Mouse (Mus musculus): ENCODE results near the gene Map3k14. TPM values are rescaled to one million over a fixed set of nuclear protein-coding genes. Genes with fewer than 3 reads are reported as not detected.
"Not testable (repeated sequence)": the region's sequence is repeated elsewhere in the genome, so short reads cannot be mapped to it uniquely, and the experiment has no call there.

Map3k14 gene
- polyA plus RNA-seq, 1 experiment from 2014 or later = 4.8 TPM

DNA sequence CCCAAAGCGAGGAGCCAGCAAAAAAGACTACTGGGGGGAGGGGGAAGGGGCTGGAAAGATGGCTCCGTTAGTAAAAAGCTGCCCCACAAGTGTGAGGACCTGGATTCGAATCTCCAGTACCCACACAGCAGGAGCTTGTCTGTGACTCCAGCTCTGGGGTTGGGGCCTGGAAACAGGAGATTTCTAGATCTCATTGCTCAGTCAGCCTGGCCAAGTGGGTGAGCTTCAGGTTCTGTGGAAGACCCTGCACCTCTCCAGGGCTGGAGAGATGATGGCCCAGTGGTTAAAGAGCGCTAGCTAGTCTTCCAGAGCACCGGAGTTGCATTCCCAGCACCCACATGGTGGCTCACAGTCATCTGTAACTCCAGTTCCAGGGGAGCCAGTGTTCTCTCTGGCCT lies 25.6 kb upstream of the Map3k14 start:
- ATAC-seq (ENCODE audit: low FRiP score, low read depth) = no peak
- WGBS = 77% methylated on average over 5 of the region's 5 CpGs
- no peak overlapping the region for H3K9ac ChIP-seq

DNA sequence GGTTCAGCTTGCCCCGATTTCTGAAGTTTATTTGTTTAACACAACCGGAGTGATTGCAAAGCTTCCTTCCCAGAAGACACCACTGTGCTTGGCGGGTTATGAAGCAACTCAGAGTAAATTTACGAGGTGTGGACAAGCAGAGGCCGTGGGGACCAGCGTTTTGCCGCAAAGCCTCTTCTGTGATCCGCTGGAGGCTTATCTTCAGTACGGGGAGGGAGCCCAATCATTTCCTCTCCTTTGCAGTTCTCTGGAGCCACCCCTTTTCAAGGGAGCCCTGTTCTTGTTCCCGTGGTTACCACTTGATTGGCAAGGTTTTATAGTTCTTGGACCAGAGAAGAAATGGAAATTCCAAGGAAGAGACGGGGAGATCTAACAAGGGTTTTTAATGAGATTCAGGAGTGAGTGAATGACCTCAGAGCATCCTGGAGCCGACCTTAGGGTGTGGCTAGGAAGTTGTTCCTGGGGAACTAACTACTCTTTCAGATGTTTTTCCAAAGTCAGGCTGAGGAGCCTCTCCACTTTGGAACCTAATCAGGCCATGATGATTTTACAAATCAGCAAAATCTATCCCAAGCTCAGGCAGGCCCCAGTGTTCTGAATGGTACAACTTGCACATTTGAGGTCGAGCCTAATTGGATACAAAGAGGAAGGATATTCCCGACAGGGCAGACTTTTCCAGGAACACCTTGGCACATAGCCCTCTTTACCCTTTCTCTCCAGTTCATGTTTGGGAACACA lies 25.0 kb upstream of the Map3k14 start:
- 29% methylated on average over 14 of the region's 14 CpGs for WGBS
- ATAC-seq (ENCODE audit: low FRiP score, low read depth) = no peak
- Histone ChIP-seq H3K36me3 (no peaks in the 10 kb centered on the region), H3K4me1 (replicated peaks) (peaks cover 12% of the 10 kb centered on the region), H3K4me3 (no peak overlapping the region), H3K4me2 (no peak overlapping the region), H3K9me3 (no peaks in the 10 kb centered on the region), H3K27ac (replicated peaks) (no peak overlapping the region), H3K9ac (no peak overlapping the region), H3K27me3 (no peaks in the 10 kb centered on the region)

More for the DNA sequence above, 25.6 kb upstream of the Map3k14 start:
- Histone ChIP-seq H3K9me3 (no peaks in the 10 kb centered on the region), H3K27me3 (no peaks in the 10 kb centered on the region), H3K36me3 (no peaks in the 10 kb centered on the region), H3K27ac (replicated peaks) (no peak overlapping the region), H3K4me2 (no peak overlapping the region), H3K4me1 (replicated peaks) (peaks cover 12% of the 10 kb centered on the region), H3K4me3 (no peak overlapping the region)

DNA sequence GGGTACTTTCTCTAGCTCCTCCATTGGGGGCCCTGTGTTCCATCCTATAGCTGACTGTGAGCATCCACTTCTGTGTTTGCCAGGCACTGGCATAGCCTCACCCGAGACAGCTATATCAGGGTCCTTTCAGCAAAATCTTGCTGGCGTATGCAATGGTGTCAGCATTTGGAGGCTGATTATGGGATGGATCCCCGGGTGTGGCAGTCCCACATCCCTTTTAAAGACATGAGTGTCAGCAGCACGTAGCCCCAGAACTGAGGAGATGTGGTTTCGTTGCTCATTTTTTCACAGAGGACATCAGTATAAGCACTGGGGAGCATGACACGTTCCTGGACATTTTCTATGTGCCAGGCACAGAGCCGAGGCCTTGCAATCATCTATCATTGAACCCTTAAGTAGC lies 23.6 kb upstream of the Map3k14 start:
- 92% methylated on average over 7 of the region's 7 CpGs for WGBS
- not testable (repeated sequence) for H3K27me3 ChIP-seq; H3K9me3 ChIP-seq; H3K9ac ChIP-seq; ATAC-seq (ENCODE audit: low FRiP score, low read depth); H3K27ac ChIP-seq (replicated peaks); H3K4me2 ChIP-seq; H3K36me3 ChIP-seq; H3K4me3 ChIP-seq
- H3K4me1 ChIP-seq (replicated peaks) = peaks cover 12% of the 10 kb centered on the region

DNA sequence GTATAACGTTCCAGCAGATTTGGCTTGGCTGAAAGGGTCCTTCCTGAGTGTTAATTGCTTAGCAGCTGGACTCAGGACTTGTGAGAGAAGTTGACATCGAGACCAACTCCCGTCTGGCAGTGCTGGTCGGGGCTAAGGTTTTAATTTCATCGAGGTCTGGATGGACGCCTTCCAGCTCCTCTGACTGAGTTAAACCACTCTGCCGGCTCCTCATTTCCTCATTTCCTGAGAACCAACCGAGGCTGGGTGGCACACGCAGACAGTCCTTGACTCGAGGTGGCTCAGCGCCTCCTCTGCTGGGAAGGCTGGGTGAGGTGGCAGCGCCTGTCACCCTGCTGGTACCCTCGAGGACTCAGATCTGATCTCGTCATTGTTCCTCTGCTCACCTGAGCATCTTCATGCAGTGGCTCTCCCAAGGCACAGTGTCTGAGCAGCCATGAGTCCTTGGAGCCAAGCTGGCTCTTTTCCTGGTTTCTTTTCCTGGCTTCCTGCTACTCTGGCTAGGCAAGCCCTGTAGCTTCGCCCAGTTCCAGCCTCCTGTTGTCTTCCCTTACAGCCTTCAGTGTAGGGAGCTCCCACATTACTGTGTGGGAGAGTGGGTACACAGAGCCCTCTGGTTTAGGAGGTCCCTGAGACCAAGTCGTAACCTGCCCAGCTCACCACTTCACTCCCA lies 21.2 kb upstream of the Map3k14 start:
- no peaks in the 10 kb centered on the region for H3K9me3 ChIP-seq
- 78% methylated on average over 16 of the region's 16 CpGs for WGBS
- H3K9ac ChIP-seq = no peak overlapping the region
- no peaks in the 10 kb centered on the region for H3K36me3 ChIP-seq
- H3K4me1 ChIP-seq (replicated peaks) = peaks cover 12% of the 10 kb centered on the region
- H3K4me2 ChIP-seq = no peak overlapping the region
- H3K4me3 ChIP-seq = no peak overlapping the region
- ATAC-seq (ENCODE audit: low FRiP score, low read depth) = no peak
- H3K27me3 ChIP-seq = no peaks in the 10 kb centered on the region
- no peak overlapping the region for H3K27ac ChIP-seq (replicated peaks)

GRCm38 (mm10) chr11:103286910-103287309 lies 19.6 kb upstream of the Map3k14 start:
- Histone ChIP-seq H3K9me3 (no peaks in the 10 kb centered on the region), H3K27me3 (no peaks in the 10 kb centered on the region), H3K4me3 (no peak overlapping the region), H3K27ac (replicated peaks) (no peak overlapping the region), H3K4me1 (replicated peaks) (peaks cover 2% of the 10 kb centered on the region; the same call in 1 of the 2 replicates), H3K9ac (no peak overlapping the region), H3K36me3 (no peaks in the 10 kb centered on the region), H3K4me2 (no peak overlapping the region)
- WGBS = 94% methylated on average over 5 of the region's 5 CpGs
- ATAC-seq (ENCODE audit: low FRiP score, low read depth) = no peak

DNA sequence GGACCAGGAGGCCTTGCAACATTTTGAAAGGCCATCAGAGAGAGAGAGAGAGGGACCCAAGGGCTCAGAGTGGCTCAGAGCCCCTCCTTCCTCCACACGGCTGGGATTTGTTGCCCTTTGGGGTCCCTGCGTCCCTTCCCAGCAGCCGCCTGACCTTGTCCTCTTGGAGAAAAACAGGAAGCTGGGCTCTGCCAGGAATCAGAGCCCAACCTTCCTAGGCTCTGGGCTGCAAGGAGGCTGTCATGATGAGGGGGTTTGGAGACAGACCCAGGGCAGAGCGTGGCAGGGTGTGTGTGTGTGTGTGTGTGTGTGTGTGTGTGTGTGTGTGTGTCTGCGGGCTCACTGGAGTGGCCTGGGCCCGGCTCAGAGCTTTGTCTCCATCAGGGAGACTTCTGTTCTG lies 18.7 kb upstream of the Map3k14 start:
- 51% methylated on average over 6 of the region's 6 CpGs for WGBS
- no peak overlapping the region for H3K4me3 ChIP-seq
- no peak overlapping the region for H3K4me2 ChIP-seq
- H3K27ac ChIP-seq (replicated peaks) = no peak overlapping the region
- no peak for ATAC-seq (ENCODE audit: low FRiP score, low read depth)
- H3K4me1 ChIP-seq (replicated peaks) = no peaks in the 10 kb centered on the region
- no peak overlapping the region for H3K9ac ChIP-seq
- no peaks in the 10 kb centered on the region for H3K36me3 ChIP-seq
- H3K27me3 ChIP-seq = no peaks in the 10 kb centered on the region
- H3K9me3 ChIP-seq = no peaks in the 10 kb centered on the region

DNA sequence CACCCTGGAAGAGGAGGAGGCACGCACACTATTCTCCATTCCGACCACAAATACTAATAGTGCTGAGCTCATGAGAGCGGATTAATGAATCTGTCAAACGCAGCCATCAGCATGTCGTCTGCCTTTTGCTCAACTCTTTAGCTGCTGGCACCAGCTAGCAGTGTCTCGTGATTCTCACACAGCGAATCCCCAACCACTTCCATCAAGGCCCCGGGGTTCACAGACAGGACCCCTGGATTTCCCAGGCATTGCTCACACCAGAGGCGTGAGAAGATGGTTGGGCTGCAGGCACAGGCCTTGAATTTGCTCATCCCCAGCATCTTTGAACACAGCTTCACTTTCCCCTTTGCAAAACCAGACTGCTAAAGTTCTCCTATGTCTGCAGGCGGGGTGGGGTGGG lies 18.0 kb upstream of the Map3k14 start:
- H3K27me3 ChIP-seq = no peaks in the 10 kb centered on the region
- H3K4me3 ChIP-seq = no peak overlapping the region
- no peak overlapping the region for H3K9ac ChIP-seq
- no peak overlapping the region for H3K4me2 ChIP-seq
- 80% methylated on average over 10 of the region's 10 CpGs for WGBS
- H3K9me3 ChIP-seq = no peaks in the 10 kb centered on the region
- H3K36me3 ChIP-seq = no peaks in the 10 kb centered on the region
- ATAC-seq (ENCODE audit: low FRiP score, low read depth) = no peak
- H3K4me1 ChIP-seq (replicated peaks) = no peaks in the 10 kb centered on the region
- no peak overlapping the region for H3K27ac ChIP-seq (replicated peaks)

GRCm38 (mm10) chr11:103281784-103282183 lies 14.5 kb upstream of the Map3k14 start:
- no peak overlapping the region for H3K4me3 ChIP-seq
- H3K4me2 ChIP-seq = no peak overlapping the region
- WGBS = 85% methylated on average over 7 of the region's 7 CpGs
- no peaks in the 10 kb centered on the region for H3K27me3 ChIP-seq
- H3K36me3 ChIP-seq = no peaks in the 10 kb centered on the region
- no peak overlapping the region for H3K27ac ChIP-seq (replicated peaks)
- H3K4me1 ChIP-seq (replicated peaks) = no peaks in the 10 kb centered on the region
- ATAC-seq (ENCODE audit: low FRiP score, low read depth) = no peak
- no peaks in the 10 kb centered on the region for H3K9me3 ChIP-seq
- H3K9ac ChIP-seq = no peak overlapping the region

DNA sequence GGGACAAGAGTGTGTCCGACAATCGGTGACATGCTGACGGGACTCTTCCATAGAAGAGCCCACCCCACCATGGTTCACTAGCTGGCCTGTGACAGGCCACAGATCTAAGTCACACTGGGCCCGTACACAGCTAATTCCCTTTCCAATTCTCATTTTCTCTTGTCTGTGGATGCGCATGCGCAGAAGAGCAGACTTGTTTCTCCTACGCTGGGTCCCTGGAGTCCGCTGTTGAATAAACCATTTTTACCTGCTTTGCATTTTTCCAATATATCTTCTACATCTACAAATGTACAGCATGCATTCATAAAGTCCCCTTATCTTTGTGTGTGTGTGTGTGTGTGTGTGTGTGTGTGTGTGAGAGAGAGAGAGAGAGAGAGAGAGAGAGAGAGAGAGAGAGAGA lies 9.2 kb upstream of the Map3k14 start:
- no peak for ATAC-seq (ENCODE audit: low FRiP score, low read depth)
- no peaks in the 10 kb centered on the region for H3K27me3 ChIP-seq
- no peak overlapping the region for H3K27ac ChIP-seq (replicated peaks)
- WGBS = 82% methylated on average over 8 of the region's 8 CpGs
- no peak overlapping the region for H3K4me3 ChIP-seq
- H3K4me1 ChIP-seq (replicated peaks) = no peaks in the 10 kb centered on the region
- H3K9ac ChIP-seq = no peak overlapping the region
- no peaks in the 10 kb centered on the region for H3K9me3 ChIP-seq
- no peak overlapping the region for H3K4me2 ChIP-seq
- no peaks in the 10 kb centered on the region for H3K36me3 ChIP-seq

DNA sequence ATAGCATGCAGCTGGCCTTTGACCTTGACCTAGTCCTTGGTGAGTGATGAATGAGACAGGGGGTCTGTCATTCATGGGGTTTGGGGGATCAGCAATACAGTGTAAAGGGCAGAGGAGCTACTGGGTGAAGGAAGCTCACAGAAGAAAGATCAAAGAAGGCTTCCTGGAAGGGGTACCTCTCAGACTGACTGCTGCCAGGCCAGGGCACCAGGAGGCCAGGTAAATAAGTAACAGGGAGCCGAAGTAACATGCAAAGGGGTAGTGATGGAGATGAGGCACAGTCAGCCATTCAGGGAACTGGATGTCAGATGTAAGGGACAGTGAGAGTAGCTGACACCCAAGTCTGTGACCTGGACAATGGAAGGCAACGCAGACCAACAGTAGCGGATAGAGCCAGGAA lies 5.6 kb upstream of the Map3k14 start:
- Histone ChIP-seq H3K4me3 (no peak overlapping the region), H3K4me1 (replicated peaks) (peaks cover 10% of the 10 kb centered on the region), H3K27ac (replicated peaks) (no peak overlapping the region), H3K27me3 (no peaks in the 10 kb centered on the region), H3K4me2 (no peak overlapping the region), H3K36me3 (no peaks in the 10 kb centered on the region), H3K9ac (no peak overlapping the region), H3K9me3 (no peaks in the 10 kb centered on the region)
- 87% methylated on average over 3 of the region's 3 CpGs for WGBS
- ATAC-seq (ENCODE audit: low FRiP score, low read depth) = no peak

DNA sequence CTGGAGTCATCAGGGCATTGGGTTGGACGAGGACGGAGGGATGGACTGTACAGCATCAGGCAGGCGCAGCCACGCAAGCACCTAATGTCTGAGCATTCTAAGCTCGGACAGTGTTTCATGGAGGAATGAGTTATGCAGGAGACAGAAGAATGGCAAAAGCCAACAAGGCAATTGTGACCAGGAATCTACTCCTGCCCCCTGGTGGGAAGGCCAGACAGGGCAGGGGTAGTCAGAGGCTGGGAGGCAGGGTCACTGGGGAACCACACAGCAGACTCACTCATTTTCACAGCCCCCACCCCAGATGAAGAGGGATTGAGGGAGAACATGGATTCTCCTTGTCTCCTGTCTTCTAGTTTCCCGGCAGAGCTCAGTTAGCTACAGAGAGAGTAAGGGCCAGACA lies 4.7 kb upstream of the Map3k14 start:
- Histone ChIP-seq H3K27me3 (no peaks in the 10 kb centered on the region), H3K27ac (replicated peaks) (no peak overlapping the region), H3K36me3 (no peaks in the 10 kb centered on the region), H3K4me1 (replicated peaks) (peaks cover 12% of the 10 kb centered on the region), H3K4me3 (no peak overlapping the region), H3K4me2 (no peak overlapping the region), H3K9me3 (no peaks in the 10 kb centered on the region), H3K9ac (no peak overlapping the region)
- no peak for ATAC-seq (ENCODE audit: low FRiP score, low read depth)
- WGBS = 74% methylated on average over 6 of the region's 6 CpGs

DNA sequence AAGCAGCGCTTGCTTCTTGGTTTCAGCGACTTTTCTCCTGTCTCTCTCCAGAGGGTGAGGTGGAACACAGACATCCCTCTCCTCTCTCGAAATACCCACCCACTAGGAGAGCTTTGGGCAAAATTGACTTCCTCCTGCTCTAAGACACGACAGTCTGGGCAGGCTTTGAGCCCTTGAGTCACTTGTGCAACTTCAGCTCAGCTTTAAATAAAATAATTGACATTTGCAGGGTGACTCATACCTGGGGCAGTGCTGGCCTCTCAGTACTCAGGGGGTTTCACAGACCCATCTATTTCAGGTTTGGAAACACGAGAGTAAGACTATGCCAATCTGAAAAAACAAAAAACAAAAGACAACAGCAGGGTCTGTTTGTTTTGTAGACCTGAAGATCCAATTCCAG lies 2.2 kb upstream of the Map3k14 start:
- Histone ChIP-seq H3K36me3 (no peaks in the 10 kb centered on the region), H3K27ac (replicated peaks) (no peak overlapping the region), H3K4me3 (no peak overlapping the region), H3K4me2 (no peak overlapping the region), H3K9me3 (no peaks in the 10 kb centered on the region), H3K4me1 (replicated peaks) (peaks cover 36% of the 10 kb centered on the region), H3K9ac (no peak overlapping the region), H3K27me3 (no peaks in the 10 kb centered on the region)
- 83% methylated on average over 5 of the region's 5 CpGs for WGBS
- no peak for ATAC-seq (ENCODE audit: low FRiP score, low read depth)

DNA sequence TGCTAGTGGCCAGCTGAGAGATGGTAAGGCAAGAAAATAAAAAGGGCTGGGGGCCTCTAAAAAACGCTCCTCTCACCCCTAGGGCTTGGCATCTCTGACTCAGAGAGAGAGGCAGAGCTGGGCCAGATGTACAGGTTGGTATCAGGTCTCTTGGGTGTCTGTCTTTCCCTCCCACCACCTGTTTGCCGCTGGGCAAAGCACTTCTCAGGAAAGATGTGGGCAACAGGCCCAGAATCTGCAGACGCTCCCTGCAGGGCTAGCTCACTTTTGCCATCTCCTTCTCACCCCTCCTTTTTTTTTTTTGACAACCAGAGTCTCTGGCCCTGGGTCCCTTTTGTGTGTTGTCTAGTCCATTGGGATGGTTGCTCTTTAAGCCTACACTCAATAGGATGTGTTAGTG lies 1.6 kb upstream of the Map3k14 start:
- Histone ChIP-seq H3K36me3 (no peaks in the 10 kb centered on the region), H3K27me3 (no peaks in the 10 kb centered on the region), H3K4me1 (replicated peaks) (peaks cover 42% of the 10 kb centered on the region), H3K4me2 (no peak overlapping the region), H3K27ac (replicated peaks) (no peak overlapping the region), H3K4me3 (no peak overlapping the region), H3K9ac (no peak overlapping the region), H3K9me3 (no peaks in the 10 kb centered on the region)
- no peak for ATAC-seq (ENCODE audit: low FRiP score, low read depth)
- WGBS = 78% methylated on average over 3 of the region's 3 CpGs
